Mouse (Mus musculus) T-helper 1 cell (primary cell): ENCODE data around the gene Ptger4.

Experiments
- in situ Hi-C: fragments of 300-600 bp; cut with MboI, MseI; formaldehyde crosslinking; loops from one replicate; pipeline ENCODE4 v1.15.1; 2025; ENCODE audit warnings: high pct_unique_total_duplicates

Ptger4 gene

DNA sequence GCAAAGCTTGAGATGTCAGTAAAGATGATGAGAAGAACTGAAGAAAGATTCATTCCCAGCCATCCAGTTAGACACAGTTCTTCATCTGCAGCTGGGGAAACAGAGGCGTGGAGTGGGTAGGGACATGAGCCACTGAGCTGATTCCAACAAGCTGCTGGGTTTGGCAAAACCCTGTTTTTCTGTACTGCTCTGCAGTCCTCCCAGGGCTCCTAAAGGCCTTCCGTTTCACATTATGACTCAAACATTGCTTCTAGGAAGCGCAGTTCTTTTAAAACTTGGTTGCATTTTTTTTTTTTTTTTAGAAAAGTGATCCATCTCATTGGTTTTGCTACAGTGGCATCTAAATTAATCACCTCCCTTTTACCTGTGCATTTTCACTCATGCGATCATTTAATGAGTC is 5.4 kb downstream of the Ptger4 start:
- in situ Hi-C loops = loop anchor here (5.0 to 25.0 kb wide), 3 partner anchors 844 to 1474 kb away; partner anchors contain the start of gene Rictor

DNA sequence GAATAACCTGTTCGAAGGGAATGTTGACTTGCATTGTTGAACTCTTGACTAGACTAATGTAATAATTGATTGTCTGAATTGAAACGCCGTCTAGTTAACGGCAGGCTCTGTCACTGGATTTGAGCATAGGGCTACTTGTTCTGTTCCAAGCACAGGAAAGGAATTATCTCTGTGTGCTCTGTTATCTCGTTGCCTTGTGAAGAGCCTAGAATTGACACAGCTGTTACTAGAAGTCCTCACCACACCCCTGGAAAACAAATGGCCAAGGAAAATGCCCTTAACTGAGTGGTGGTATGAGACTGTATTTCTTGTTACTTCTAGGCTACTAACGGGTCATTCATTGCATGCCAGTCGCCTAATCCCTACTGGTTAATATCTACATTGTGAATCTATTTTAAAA is 5.9 kb downstream of the Ptger4 start:
- in situ Hi-C loops = loop anchor here (5.0 to 25.0 kb wide), 3 partner anchors 844 to 1474 kb away; partner anchors contain the start of gene Rictor

DNA sequence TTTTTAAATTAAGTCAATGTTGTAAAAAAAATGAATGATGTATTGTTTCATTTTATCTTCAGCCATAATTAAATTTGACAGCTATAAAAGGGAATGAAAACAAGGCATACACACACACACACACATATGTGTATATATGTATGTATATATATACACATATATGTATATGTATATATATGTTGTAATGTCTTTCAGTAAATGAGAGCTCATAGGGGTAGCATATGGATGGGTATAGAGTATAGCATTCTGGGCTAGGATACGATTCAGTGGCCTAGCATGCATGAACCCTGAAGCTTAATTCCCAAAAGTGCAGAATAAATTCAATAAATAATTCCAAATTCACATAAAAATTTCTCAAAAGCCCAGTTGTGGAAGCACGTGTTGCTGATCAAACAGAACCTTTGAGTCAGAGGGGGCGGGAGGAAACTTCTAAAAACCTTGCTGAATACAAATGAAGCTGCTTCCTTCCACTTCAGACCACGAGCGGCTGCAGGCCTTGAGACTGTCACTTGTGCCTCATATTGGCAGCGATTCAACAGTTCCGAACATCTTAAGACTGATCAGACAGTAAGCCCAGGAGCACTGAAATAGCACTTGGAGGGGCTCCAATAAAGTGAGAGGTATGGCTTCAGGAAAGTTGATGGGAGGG is 6.9 kb downstream of the Ptger4 start:
- in situ Hi-C loops = loop anchor here (5.0 to 25.0 kb wide), 3 partner anchors 845 to 1475 kb away; partner anchors contain the start of gene Rictor

DNA sequence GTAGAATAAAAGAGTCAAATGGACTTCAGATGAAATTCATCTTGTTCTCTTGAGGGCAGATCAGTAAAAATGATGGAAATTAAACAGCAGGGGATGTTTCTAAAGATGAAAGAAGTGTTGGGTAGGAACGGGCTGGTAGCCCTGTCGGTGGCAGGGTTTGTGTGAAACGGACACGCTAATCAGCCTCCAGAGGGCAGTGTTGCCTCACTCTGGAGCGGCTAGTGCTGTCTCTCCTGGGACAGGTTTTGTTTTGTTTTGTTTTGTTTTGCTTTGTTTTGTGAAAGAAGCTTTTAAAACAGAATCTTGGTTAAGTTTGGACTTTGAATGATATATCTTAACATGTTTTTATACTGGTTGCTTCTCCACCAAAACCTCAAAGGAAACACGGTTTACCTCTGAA is 7.4 kb downstream of the Ptger4 start:
- in situ Hi-C loops = loop anchor here (5.0 to 25.0 kb wide), 3 partner anchors 846 to 1476 kb away; partner anchors contain the start of gene Rictor

DNA sequence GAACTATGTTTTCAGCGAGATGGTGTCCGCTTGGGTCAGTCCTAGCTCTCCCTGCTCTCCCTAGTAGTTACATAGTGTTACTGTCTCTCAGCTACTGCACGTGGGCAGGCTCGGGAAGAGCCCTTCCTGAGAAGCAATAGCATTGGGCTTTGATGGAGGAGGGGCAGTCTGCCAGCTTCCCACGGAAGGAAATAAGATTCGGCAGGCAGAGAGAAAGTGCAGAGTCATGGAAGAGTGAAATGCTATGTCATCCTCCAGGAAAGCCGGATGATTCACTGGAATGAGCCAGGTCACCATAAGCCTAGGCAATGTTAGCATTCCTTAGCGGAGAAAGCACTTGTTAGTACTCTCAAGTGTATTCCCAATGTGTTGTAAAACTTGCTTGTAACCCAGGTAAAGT is 8.5 kb downstream of the Ptger4 start:
- in situ Hi-C loops = loop anchor here (5.0 to 25.0 kb wide), 3 partner anchors 847 to 1477 kb away; partner anchors contain the start of gene Rictor

DNA sequence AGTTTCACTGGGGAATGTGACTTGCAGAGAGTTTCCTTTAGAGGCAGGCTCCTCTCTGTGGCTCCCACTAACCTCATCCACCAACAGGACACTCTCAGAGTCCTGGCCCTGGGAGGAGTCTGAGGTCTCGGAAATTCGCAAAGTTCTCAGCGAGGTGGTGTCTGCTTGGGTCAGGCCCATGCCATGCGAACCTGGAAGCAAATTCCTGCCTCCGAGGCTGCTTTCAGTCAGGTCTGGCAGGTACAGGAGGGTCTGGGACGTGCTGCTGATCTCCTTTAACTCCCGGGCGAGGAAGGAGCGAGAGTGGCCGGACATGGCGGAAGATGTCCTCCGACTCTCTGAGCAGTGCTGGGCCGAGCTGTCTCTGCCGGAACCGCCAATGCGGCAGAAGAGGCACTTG is 9.3 kb downstream of the Ptger4 start:
- in situ Hi-C loops = loop anchor here (5.0 to 25.0 kb wide), 3 partner anchors 848 to 1478 kb away; partner anchors contain the start of gene Rictor

DNA sequence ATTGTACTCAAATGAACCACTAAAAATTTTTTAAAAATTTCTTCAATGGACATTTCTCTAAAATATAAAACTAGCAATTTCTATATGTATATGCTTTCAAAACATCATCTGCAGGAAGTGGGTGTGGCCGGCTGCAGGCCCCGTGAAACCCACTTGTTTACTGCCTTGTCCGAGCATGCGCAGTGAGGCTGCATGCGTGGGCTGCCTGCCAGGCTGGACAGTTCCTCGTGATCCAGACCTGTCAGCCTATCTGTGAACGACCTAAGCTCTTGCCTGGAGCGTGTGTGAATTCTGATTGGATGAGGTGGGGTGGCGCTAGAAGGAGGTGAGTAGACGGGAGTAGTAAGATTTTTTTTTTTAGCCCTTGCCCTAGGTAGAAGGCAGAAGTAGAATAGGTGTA is 13.2 kb downstream of the Ptger4 start:
- in situ Hi-C loops = loop anchor here (25.0 kb wide), 2 partner anchors 1382 to 1482 kb away; partner anchors contain the start of gene Rictor

DNA sequence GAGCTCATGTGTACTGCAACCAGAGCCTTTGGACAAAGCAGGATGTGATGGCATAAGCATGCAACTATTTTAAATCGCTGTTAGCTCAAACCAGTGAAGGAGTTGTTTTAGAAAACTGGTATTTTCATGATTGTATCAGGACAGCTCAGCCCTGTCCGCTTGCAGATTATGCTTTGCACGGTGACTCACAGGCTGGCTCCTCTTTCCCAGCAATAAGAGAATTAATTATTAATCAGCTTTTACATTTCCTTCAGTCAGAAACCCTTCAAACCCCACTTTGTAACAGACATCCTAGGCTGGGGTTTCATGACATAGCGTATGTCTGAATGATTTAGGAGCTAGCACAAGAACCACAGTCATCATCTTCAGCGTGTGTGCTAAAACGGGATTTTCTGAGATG is 23.5 kb downstream of the Ptger4 start:
- in situ Hi-C loops = loop anchor here (10.0 kb wide), 2 partner anchors 354 to 984 kb away; no protein-coding TSS in a partner anchor

DNA sequence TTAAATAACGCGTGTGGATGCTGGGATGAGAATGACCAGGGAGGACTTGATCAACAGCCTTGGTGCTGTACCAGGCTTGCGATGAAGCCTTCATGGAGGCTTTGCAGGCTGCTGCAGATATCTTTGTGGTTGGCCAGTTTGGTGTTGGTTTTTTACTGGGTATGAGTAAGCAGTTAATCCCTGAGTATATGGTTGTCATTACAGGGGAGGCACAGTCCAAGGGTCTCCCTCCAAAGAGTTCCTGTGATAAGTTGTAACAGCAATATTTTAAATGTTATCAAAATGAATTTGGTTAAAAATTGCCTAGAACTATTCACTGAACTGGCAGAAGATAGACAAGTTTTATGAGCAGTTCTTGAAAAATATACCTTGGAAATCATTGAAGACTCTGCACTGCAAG is 34.9 kb downstream of the Ptger4 start:
- in situ Hi-C loops = no loop called here

DNA sequence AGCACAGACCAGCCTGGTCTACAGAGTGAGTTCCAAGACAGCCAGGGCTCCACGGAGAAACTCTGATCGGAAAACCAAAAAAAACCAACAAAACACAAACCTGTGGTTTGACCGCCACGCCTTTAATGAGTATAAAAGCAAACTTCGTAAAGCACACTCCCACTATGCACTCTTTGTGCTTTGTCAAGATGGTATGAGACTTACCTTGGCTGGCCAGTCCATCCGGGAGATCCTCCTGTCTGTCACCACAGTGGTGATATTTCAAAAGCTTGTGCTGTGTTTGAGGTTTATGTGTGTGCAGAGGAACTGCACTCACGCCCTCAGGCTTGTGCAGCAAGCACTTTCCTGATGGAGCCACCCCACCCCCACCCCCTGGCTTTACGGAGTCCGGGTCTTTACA is 38.8 kb downstream of the Ptger4 start:
- in situ Hi-C loops = no loop called here

DNA sequence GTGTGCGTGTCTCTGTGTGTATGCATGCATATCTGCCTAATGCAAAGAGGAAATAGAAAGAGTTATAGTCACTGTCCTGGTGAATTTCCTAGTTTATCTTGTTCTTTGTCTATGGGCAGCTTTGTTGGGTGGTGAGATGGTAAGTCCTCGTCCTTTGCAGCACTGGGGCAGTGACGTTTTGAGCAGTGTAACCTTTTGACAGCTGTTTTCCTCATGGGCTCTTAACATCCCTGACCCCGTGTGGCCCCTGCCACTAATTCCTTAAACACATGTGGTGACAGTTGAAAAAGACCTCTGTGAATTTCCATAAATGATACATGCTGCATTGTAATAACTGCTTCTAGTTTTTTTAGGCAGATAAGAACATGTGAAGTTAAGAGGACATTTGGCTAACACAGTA is 47.3 kb downstream of the Ptger4 start:
- in situ Hi-C loops = no loop called here

DNA sequence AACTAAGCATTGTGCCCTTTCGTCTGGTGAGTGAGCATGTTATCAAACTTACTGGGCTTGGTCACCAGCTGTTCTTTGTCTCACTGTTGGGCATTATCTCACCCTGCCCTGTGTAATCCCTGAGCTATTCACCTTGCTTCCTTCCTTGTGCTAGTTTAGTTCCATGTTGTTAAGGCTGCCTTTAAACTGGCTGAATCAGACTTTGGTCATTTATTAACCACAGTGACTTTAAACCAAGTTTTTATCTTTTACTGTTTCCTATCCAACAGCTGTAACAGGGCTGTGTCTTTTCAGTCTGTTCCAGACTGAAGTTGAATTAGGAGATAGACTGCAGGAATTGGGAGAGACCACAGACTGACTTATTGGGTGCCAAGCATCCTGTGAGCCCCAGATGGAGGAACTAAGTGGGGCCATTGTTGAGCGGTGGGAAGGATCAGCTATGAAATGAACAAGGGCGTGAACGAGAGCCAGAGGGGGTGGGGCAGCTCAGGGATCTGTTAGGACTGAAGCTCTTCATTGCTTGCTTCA is 47.9 kb downstream of the Ptger4 start:
- in situ Hi-C loops = no loop called here

DNA sequence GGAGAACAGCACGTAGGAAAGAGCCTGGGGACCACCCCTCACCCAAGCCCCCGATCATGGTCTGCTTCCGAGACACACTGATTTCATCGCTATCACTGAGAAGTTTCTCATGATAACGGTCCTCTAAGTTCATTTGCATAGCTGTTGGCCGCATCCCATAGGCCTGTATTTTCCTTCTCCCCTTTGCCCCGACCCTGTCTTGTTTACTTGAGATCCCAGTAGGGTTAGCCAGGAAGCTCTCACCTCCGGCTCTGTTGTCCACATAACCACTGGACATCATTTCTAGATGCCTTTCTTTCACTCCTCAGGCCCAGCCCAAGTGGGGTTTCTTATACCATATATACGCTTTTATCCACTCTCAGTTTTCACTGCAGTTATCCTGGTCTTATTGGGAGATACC is 49.1 kb downstream of the Ptger4 start:
- in situ Hi-C loops = no loop called here

DNA sequence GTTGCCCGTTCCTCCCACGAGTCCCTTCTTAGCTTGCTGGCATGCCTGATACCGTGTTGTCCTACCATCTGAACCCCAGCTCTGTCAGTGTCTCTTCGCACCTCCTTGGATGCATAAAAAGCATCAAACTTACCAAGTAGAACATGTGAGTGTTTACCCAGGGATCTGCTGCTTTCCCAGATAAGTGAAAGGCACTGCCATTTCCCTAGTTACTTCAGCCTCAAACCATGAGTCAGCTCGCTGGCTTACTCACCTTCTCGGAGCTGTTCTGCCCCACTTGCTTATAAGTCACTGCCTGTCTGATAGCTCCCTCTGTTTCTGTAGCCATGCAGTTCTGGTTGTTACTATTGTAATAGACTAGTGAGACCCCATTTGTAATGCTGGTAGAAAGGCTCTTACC is 49.5 kb downstream of the Ptger4 start:
- in situ Hi-C loops = no loop called here

DNA sequence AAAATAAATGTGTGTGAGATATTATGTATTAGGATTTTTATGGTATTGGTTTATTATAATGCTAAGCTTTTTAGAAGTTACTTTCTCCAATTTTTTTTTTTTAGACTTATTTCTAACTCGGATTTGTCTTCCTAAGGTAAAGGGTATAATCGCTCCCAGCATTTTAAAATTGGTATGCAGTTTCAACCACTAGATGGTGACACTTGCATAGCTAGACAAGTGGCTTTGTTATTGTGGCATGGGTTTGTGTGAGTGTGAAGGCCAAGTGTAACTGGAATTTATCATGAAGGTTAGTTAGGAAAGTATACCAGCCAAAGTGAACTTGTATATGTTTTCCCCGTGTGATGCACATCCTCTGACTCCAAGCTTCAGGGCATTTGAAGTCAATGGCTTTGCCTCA is 50.2 kb downstream of the Ptger4 start:
- in situ Hi-C loops = no loop called here

DNA sequence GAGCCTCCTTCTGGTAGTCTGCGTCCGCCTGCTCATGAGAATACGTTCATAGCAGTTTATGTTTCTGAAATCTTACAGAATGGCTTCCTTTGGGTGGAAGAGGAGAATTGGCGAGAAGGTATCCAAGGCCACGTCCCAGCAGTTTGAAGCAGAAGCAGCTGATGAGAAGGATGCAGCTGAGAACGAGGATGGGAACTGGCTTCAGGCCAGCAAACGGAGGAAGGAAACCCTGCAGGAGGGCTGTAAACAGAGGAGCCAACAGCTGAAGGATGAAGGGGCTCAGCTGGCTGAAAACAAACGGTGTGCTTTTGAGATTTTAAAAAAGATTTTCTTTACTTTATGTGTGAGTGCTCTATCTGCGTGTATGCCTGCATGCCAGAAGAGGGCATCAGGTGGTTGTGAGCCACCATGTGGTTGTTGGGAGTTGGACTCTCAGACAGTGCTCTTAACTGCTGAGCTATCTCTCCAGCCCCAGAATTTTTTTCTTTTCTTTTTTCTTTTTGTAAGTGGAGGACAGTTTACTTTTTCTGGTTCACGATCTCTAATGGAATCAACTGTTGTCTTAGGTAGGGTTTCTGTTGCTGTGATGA is 54.4 kb downstream of the Ptger4 start:
- in situ Hi-C loops = no loop called here

DNA sequence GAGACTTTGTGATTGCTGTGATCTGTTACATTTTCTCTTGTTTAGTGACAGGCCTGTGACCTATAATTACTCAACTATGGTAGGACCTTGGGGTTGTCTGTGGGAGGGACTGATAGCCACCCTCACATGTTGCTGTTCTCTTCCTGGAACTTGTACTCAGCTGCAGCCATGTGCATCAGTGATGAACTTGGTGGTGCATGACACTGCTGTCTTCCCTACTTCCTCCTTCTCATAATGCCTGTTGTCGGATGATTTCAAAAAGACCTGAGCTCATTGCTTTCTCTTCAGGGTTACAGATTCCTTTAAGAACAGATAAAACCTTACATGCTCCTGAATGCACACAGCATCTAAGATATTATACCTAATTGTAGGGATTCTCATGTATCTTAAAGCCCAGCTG is 56.0 kb downstream of the Ptger4 start:
- in situ Hi-C loops = no loop called here

DNA sequence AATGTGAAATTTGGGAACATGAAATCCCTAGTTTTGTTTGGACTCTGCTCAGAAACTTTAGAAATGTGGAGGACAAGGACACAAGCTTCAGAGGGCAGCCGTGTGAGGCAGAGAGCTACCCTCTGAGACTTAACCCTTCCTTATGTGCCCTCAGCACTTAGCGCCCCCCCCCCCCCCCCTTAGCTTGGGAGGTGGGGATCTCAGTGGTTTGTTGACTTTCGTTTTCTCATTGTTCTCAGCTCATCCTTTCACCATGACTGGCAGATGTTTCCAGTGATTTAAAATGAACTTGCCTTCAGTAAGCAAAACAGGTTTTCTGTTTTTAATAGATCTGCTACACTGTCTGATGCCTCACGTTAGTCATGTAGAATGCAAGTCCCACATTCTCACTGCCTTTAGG is 56.9 kb downstream of the Ptger4 start:
- in situ Hi-C loops = no loop called here

DNA sequence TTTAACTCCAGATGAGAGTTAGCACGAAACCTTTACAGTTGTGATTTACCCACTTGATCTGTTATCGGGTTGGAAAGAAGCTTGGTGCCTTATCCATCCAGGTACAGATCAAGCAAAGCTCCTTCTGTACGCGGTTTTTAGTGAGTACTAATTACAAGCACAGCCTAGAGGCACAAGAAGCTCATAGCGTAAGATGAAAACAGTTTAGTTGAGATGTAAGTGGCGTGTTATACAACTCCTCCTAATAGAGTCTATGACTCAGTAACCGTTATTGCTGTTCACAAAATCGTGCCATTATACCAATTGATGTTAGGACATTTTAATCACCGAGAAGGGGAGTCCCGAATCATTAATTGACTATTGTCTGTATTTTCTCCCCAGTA is 57.7 kb downstream of the Ptger4 start:
- in situ Hi-C loops = no loop called here

DNA sequence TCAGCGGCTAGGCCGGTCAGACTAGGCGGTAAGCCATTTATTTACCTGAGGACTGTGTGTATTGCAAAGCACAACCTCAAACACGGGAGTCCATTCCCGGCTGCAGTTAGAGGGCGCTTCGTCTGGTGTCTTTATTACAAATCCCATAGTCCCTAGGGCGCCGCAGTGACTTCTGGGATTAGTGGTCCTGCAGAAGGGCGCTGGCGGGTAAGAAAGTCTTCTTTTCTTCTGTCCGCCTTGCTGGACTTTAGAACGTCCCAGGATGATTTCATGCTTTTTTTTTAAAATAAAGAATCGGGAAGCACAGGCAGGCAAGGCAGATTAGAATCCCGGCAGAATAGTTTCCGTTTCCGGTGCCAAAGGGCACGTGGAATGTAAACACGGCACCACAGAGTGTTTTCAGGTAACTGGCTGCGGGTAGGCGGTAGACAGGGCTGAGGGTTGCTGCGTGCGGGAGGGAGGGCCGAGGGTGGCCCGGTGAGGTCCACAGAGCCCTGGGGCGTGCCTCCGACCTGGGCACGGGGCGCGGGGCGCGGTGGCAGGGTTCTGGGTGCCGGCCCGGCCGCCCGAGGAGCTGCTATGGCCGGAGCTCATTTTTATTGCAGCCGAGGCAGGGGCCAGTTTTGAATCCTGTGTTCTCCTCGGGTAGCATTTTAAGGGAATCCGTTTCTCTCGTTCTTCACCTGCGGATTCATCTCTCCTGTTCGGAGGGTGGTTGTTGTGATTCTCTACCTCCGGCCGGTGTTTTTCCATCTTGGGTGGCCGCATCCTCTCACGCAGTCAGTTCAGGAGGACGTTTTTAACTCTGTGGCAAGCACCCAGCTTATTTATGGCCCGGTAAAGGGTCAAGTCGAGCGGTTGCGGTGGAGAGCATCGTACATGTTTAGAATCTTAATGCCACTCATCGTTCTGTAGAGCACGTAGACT is 58.4 kb downstream of the Ptger4 start, which contains the start of gene Ttc33:
TSS of gene Ttc33 (plus strand) at position 160 of the 927 bp plus-strand sequence.
- in situ Hi-C loops = no loop called here

DNA sequence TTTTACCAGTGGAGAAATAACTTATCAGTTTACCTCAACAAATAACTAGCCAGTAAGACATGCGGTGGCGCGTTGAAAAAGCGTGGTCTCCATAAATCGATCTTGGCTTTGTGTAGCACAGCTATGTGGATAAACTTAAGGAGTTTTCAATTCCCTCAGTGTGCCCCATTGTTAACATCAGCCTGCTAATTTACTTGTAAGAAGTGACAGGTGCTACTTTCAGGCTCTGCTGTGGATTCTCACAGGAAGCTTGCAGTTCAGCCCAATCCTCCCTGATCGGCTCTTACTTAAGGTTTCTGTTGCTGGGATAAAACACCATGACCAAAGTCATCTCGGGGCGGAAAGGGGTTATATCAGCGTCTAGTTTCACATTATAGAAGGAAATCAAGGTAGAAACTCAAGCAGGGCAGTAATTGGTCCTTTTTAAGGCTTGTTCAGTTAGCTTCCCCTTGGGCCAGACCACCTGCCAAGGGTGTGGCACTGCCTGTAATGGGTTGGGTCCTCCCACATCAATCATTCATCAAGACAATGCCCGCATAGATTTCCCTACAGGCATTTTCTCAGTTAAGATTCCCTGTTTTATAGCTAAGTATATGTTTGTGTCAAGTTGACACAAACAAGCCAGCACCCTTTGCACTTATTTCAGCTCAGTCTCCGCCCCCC is 59.2 kb downstream of the Ptger4 start:
- in situ Hi-C loops = no loop called here
